Mouse (Mus musculus): ENCODE data around the gene Kcnip3. TPM values are rescaled to one million over a fixed set of nuclear protein-coding genes. Genes with fewer than 3 reads are reported as not detected.

Kcnip3 gene
- 0.86 and 2.3 TPM in 2 replicates for polyA plus RNA-seq (2015; fragmentation: Nextera tagmentation; extraction: Ambion mirVana)

DNA sequence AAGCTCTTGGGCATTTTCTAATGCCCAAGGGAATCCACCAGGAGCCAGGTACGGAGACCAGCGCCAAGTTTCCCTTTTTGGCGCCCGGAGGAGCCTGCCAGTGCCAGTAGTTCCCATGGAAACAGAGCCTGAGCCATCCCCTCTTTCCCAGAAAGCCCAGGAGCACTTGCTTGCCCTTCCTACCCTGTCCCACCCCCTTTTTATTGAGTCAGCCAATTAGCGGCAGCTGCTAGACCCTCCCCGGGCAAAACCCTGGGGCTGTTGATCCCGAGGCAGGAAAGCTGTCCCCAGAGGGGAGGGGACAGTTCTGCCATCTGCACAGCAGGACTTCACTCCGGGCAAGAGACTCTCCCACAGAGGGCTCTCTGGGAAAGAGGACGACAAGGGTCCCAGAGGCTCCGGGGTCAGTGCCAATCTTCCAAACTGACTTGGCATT lies at the start of gene Kcnip3:
TSS of gene Kcnip3 (minus strand) at position 89 of the 436 bp plus-strand sequence.
- WGBS = 3% methylated on average over 10 of the region's 10 CpGs
- H3K4me3 ChIP-seq = peak within 1 kb of the TSS; percentile 33
- ATAC-seq (replicated peaks; ENCODE audit: insufficient number of reproducible peaks, insufficient read depth, low FRiP score, low read depth) = no peak
- peaks cover 12% of the 10 kb centered on the region for H3K4me1 ChIP-seq (replicated peaks)
- peaks cover 12% of the 10 kb centered on the region for H3K27me3 ChIP-seq
- H3K9me3 ChIP-seq (replicated peaks) = no peaks in the 10 kb centered on the region
- H3K27ac ChIP-seq = no peak within 1 kb of the TSS
- no peaks in the 10 kb centered on the region for H3K36me3 ChIP-seq
- no peak within 1 kb of the TSS for H3K9ac ChIP-seq
- H3K4me2 ChIP-seq = peak within 1 kb of the TSS; percentile 57

DNA sequence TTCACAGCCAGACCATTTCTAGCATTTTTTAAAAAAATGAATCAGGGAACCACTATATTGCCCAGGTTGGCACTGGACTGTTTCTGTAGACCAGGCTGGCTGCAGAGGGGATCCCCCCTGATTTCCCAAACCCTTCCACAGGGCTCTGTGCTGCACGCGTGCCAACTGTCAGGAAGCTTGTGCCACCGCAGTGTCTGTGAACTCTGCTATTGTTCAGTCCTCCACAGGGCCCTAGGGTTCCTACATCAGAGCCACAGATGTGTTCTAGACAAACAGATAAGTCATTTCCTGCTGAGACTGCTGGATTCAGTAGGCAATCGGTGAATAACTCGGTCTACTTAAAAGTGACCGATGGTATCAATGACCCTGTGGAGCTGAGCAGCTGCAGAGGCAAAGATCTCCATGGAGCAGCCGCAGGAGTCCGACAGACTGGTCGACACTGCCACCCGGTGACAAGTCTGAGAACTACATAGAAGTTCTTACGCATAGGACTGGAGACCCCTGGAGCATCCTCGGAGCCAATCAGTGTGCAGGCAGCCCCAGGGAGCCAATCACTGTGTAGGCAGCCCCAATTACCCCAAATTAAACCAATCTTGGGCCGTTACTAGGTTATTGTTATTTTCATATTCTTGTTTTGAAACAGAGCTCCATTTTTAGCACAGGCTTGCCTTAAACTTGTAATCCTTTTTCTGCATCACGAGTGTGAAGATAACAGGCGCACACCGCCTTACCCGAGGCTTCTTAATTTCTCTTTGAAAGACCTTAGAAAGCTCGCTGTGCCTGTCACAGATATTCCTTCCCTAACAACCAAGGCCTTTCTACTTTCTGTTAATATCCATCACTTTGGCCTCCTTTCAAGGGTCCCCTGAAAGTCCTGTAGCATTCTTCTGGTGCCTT lies 37.4 kb upstream of the Kcnip3 start:
- H3K36me3 ChIP-seq = no peaks in the 10 kb centered on the region
- H3K9ac ChIP-seq = no peak overlapping the region
- H3K4me1 ChIP-seq (replicated peaks) = 0 out of 2 replicates have a peak, but pooled peaks cover 2% of the 10 kb centered on the region
- H3K27ac ChIP-seq = no peak overlapping the region
- H3K4me3 ChIP-seq = no peak overlapping the region
- no peaks in the 10 kb centered on the region for H3K9me3 ChIP-seq (replicated peaks)
- peaks cover 36% of the 10 kb centered on the region for H3K27me3 ChIP-seq
- peak; percentile 85; the same call in 1 of the 2 replicates for ATAC-seq (replicated peaks; ENCODE audit: insufficient number of reproducible peaks, insufficient read depth, low FRiP score, low read depth)
- peak overlapping the region; percentile 28; the same call in 1 of the 2 replicates for H3K4me2 ChIP-seq
- 17% methylated on average over 18 of the region's 18 CpGs for WGBS

DNA sequence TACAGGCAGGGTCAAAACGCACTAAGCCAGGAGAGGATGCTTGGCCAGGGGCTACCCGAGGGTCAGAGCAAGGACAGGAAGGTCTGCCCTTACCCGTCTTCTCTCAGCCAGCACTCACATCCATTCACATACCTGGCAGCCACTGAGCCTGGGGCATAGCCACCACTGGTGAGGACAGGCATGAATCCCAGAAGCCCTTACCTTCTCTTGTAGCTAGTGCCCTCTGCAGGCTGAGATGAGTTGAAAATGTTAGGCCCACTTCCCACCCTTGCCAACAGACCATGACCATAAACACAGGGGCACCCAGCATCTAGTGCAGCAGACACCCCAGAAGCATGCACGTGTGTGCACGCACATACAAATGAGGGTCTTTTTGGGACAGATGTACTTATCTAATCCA lies 29.2 kb upstream of the Kcnip3 start:
- no peak overlapping the region for H3K9ac ChIP-seq
- 0 out of 2 replicates have a peak, but pooled peaks cover 3% of the 10 kb centered on the region for H3K27me3 ChIP-seq
- 43% methylated on average over 5 of the region's 5 CpGs for WGBS
- no peaks in the 10 kb centered on the region for H3K9me3 ChIP-seq (replicated peaks)
- H3K27ac ChIP-seq = no peak overlapping the region
- no peak overlapping the region for H3K4me2 ChIP-seq
- ATAC-seq (replicated peaks; ENCODE audit: insufficient number of reproducible peaks, insufficient read depth, low FRiP score, low read depth) = no peak
- H3K4me3 ChIP-seq = no peak overlapping the region
- H3K36me3 ChIP-seq = no peaks in the 10 kb centered on the region
- H3K4me1 ChIP-seq (replicated peaks) = no peaks in the 10 kb centered on the region

DNA sequence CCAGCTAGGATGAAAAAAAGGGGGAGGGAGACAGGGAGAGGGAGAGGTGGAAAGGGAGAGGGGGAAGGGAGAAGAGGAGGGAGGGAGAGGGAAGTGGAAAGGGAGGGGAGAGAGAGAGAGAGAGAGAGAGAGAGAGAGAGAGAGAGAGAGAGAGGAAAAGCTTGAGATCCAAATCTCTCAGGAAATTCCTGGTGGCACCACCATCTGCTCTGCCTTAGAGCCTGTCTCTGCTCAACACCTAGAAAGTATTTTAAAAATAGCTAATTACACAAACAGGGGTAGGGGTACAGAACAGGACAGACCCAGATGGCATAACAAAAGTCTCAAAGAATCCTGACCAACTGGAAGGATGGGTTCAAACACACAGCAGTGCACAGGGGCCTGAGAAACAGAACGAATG lies 28.6 kb upstream of the Kcnip3 start:
- WGBS = 65% methylated on average over 1 of the region's 1 CpGs
- Histone ChIP-seq H3K36me3 (no peaks in the 10 kb centered on the region), H3K27ac (no peak overlapping the region), H3K4me3 (no peak overlapping the region), H3K9ac (no peak overlapping the region), H3K4me1 (replicated peaks) (no peaks in the 10 kb centered on the region), H3K27me3 (peaks cover 3% of the 10 kb centered on the region; the same call in 1 of the 2 replicates), H3K4me2 (no peak overlapping the region), H3K9me3 (replicated peaks) (no peaks in the 10 kb centered on the region)
- ATAC-seq (replicated peaks; ENCODE audit: insufficient number of reproducible peaks, insufficient read depth, low FRiP score, low read depth) = no peak

DNA sequence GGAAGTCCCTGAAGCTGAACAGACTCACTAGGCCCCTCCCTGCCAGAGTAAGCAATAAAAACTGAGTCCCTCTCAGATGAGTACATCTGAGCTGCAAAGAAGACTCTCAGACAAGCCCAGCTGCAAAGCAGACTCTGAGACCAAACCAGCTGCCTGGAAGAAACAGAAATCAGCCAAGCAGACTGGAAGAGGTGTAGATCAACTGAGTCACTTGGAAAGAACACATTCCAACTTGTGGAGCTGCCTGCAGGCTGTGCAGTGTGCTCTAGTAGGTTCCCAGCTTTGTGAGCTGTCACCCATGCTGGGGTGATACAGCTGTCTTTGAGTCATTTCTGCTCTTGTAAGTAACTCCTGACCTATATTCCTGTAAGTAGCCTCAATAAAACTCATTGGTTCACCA lies 27.8 kb upstream of the Kcnip3 start:
- ATAC-seq (replicated peaks; ENCODE audit: insufficient number of reproducible peaks, insufficient read depth, low FRiP score, low read depth) = no peak
- Histone ChIP-seq H3K4me1 (replicated peaks) (no peaks in the 10 kb centered on the region), H3K9ac (no peak overlapping the region), H3K27me3 (peaks cover 6% of the 10 kb centered on the region; the same call in 1 of the 2 replicates), H3K4me2 (no peak overlapping the region), H3K4me3 (no peak overlapping the region), H3K9me3 (replicated peaks) (no peaks in the 10 kb centered on the region), H3K27ac (no peak overlapping the region), H3K36me3 (no peaks in the 10 kb centered on the region)

DNA sequence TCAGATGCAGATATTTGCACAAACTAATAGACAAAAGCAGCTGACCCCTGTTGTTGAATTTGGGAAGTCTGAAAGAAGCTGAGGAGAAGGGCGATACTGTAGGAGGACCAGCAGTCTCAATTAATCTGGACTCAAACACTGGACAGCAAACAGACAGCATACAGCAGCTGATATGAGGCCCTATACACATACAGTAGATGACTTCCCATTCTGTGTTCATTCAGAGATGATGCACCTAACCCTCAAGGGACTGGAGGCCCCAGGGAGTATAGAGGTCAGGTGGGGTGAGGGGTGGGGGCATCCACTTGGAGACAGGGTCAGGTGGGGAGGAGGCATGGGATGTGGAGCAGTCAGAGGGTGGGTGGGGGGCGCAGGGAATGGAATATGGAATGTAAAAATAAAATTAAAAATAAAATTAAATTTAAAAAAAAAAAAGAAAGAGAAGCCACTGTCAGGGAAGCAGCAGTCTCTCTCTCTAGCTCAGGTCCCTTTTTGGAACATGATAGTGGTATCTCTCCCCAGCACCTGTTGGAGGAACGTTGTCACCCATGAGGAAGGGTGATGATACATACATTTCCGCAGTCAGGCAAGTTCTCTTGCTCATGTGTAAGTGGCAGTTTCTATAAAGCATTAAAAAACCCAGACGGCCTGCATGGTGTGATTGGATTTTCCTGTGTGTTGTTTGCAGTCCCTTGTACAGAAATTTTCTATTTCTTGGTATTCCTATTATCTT lies 26.6 kb upstream of the Kcnip3 start:
- no peak overlapping the region for H3K4me3 ChIP-seq
- no peak overlapping the region for H3K9ac ChIP-seq
- H3K4me1 ChIP-seq (replicated peaks) = no peaks in the 10 kb centered on the region
- peaks cover 10% of the 10 kb centered on the region for H3K27me3 ChIP-seq
- WGBS = 62% methylated on average over 5 of the region's 5 CpGs
- H3K27ac ChIP-seq = no peak overlapping the region
- no peaks in the 10 kb centered on the region for H3K9me3 ChIP-seq (replicated peaks)
- no peaks in the 10 kb centered on the region for H3K36me3 ChIP-seq
- no peak for ATAC-seq (replicated peaks; ENCODE audit: insufficient number of reproducible peaks, insufficient read depth, low FRiP score, low read depth)
- no peak overlapping the region for H3K4me2 ChIP-seq

DNA sequence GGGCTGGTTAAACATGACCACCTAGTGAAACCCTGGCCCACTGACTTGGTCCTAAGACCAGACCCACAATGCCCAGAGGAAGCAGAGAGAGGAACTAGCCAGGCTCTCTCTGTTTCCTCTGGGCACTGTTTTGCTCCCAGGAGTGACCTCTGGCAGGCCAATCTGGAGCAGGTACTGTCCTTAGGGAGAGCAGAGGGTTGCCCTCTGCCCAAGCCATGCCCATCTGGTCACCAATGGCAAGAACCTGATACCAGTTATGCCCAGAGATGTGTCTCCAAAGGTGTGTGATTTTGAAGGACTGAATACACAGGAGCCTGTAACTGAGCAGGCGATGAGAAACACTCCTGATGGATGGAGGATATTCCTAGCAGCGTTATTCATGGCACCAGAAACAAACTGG lies 19.8 kb upstream of the Kcnip3 start:
- no peaks in the 10 kb centered on the region for H3K9me3 ChIP-seq (replicated peaks)
- no peak for ATAC-seq (replicated peaks; ENCODE audit: insufficient number of reproducible peaks, insufficient read depth, low FRiP score, low read depth)
- H3K9ac ChIP-seq = no peak overlapping the region
- peaks cover 75% of the 10 kb centered on the region for H3K27me3 ChIP-seq
- H3K4me1 ChIP-seq (replicated peaks) = no peaks in the 10 kb centered on the region; the same call in 1 of the 2 replicates
- 75% methylated on average over 2 of the region's 2 CpGs for WGBS
- H3K27ac ChIP-seq = no peak overlapping the region
- no peak overlapping the region for H3K4me2 ChIP-seq
- no peak overlapping the region for H3K4me3 ChIP-seq
- no peaks in the 10 kb centered on the region for H3K36me3 ChIP-seq

DNA sequence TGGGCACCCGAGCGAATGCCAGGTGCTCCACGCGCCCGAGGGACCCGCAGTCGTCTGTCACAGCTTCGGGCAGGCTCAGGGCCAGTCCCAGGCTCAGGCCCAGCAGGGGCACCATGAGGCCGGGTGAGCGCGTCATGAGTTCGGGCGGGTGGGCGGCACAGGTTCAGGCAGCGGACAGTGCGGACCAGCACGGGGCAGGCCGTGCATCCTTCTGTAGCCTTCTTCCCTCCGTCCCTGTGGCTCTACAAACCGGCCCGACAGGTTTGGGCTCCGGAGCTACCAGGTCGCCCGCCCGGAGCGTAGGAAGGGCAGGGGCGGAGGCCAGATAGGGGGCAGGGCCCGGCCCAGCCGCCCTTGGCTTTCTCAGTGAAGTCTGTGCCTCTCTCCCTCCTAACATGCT lies 19.3 kb upstream of the Kcnip3 start, which contains the start of gene Prom2:
TSS of gene Prom2 (minus strand) at position 283 of the 400 bp plus-strand sequence.
- ATAC-seq (replicated peaks; ENCODE audit: insufficient number of reproducible peaks, insufficient read depth, low FRiP score, low read depth) = no peak
- Histone ChIP-seq H3K9me3 (replicated peaks) (no peaks in the 10 kb centered on the region), H3K4me2 (peak within 1 kb of the TSS; percentile 43), H3K27me3 (peaks cover 79% of the 10 kb centered on the region), H3K4me3 (peak within 1 kb of the TSS; percentile 25), H3K27ac (no peak within 1 kb of the TSS), H3K9ac (no peak within 1 kb of the TSS), H3K36me3 (no peaks in the 10 kb centered on the region), H3K4me1 (replicated peaks) (no peaks in the 10 kb centered on the region; the same call in 1 of the 2 replicates)
- 5% methylated on average over 29 of the region's 29 CpGs for WGBS

DNA sequence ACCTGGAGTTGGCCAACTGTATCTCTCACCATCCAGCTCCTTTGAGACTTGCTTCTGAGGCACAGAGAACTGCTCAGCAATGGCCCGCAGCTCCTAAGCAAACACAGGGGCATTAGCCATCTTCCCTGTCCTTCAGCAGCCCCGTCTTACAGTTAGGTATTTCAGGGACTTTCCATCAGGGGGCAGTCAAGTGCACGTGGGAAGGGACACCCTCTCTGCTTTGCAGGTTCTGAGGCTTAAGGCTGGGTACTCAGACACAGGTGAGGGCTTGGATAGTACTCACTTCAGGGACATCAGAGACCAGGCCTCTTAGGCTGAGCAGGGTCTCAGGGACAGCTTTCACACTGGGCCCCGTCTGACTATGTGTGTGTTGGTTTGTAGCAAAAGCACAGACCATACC lies 17.6 kb upstream of the Kcnip3 start:
- H3K27ac ChIP-seq = no peak overlapping the region
- H3K4me3 ChIP-seq = no peak overlapping the region
- H3K36me3 ChIP-seq = no peaks in the 10 kb centered on the region
- H3K4me2 ChIP-seq = no peak overlapping the region
- no peak for ATAC-seq (replicated peaks; ENCODE audit: insufficient number of reproducible peaks, insufficient read depth, low FRiP score, low read depth)
- WGBS = 23% methylated on average over 4 of the region's 4 CpGs
- no peaks in the 10 kb centered on the region for H3K9me3 ChIP-seq (replicated peaks)
- no peaks in the 10 kb centered on the region; the same call in 1 of the 2 replicates for H3K4me1 ChIP-seq (replicated peaks)
- H3K9ac ChIP-seq = no peak overlapping the region
- peaks cover 76% of the 10 kb centered on the region for H3K27me3 ChIP-seq

DNA sequence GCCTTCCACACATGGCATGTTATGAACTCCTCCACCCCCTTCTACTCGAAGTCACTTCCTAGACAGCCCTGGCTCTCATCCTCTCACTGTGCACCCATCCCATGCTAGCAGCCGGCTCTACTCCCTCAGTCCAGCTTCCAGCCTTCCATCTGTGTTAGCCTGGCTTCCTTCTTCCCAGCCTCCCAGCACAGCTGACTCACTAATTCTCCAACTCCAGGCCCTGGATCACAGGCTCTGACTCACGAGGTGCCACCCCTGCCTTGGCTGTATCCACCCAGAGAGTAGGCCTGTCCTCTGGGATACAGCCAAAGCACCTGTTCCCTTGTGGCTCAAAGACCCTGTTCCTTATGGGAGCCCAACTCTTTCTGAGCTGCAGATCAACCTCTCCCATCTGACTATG lies 15.7 kb upstream of the Kcnip3 start:
- H3K9me3 ChIP-seq (replicated peaks) = no peaks in the 10 kb centered on the region
- no peak overlapping the region for H3K4me3 ChIP-seq
- H3K4me1 ChIP-seq (replicated peaks) = no peaks in the 10 kb centered on the region; the same call in 1 of the 2 replicates
- 61% methylated on average over 3 of the region's 3 CpGs for WGBS
- H3K36me3 ChIP-seq = no peaks in the 10 kb centered on the region
- H3K9ac ChIP-seq = no peak overlapping the region
- H3K27ac ChIP-seq = no peak overlapping the region
- peaks cover 67% of the 10 kb centered on the region for H3K27me3 ChIP-seq
- ATAC-seq (replicated peaks; ENCODE audit: insufficient number of reproducible peaks, insufficient read depth, low FRiP score, low read depth) = no peak
- H3K4me2 ChIP-seq = no peak overlapping the region

DNA sequence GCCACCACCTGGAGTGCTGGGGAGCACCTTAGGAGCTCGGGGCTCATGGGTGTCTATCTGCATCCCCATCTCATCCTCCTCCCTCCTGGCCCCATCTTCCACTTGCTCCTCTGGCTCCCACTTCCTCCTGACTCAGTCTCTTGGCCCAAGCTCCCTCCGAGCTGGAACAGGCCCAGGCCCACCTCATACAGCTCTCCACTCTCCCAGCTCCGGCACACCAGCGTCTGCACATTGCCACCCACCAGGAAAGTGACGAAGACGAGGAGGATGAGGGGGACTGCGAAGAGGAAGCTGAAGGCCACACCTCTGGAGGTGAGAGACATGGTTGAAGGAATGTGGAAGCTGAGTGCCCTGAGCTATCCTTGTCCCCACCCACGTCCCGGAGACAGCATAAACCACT lies 13.5 kb upstream of the Kcnip3 start:
- 63% methylated on average over 9 of the region's 9 CpGs for WGBS
- H3K36me3 ChIP-seq = no peaks in the 10 kb centered on the region
- ATAC-seq (replicated peaks; ENCODE audit: insufficient number of reproducible peaks, insufficient read depth, low FRiP score, low read depth) = no peak

More for the DNA sequence above, 13.5 kb upstream of the Kcnip3 start:
- Histone ChIP-seq H3K9ac (no peak overlapping the region), H3K4me2 (no peak overlapping the region), H3K27ac (no peak overlapping the region), H3K9me3 (replicated peaks) (no peaks in the 10 kb centered on the region), H3K27me3 (peaks cover 50% of the 10 kb centered on the region), H3K4me1 (replicated peaks) (no peaks in the 10 kb centered on the region), H3K4me3 (no peak overlapping the region)

Measured in heart, embryonic 15.5 days (tissue).